Mouse (Mus musculus) heart, embryonic 13.5 days (tissue): ENCODE data around the gene Cept1. TPM values are rescaled to one million over a fixed set of nuclear protein-coding genes. Genes with fewer than 3 reads are reported as not detected.

Source experiments
- ATAC-seq: fragments of 200-750 bp; cut with Nextera tagmentation; 2 replicates; pipeline ENCODE4 v1.8.0; 2017; ENCODE audit warnings: moderate TSS enrichment; ENCODE audit not compliant: insufficient number of reproducible peaks, low FRiP score, low TSS enrichment; ENCODE audit errors: extremely low read depth
- H3K27ac ChIP-seq: fragments of 300-500 bp; sonication (generic); replicated peaks from 2 replicates; pipeline ENCODE4 v1.5.1; 2015; ENCODE audit warnings: moderate library complexity, mild to moderate bottlenecking, inconsistent platforms
- H3K27me3 ChIP-seq: fragments of 300-500 bp; sonication (generic); replicated peaks from 2 replicates; pipeline ENCODE4 v1.6.1; 2015; ENCODE audit warnings: mild to moderate bottlenecking, inconsistent platforms
- H3K36me3 ChIP-seq: fragments of 300-500 bp; sonication (generic); 2 replicates; pipeline ENCODE4 v1.6.1; 2015; ENCODE audit warnings: mild to moderate bottlenecking, inconsistent platforms
- H3K4me1 ChIP-seq: fragments of 300-500 bp; sonication (generic); 2 replicates; pipeline ENCODE4 v1.6.1; 2015; ENCODE audit warnings: inconsistent platforms
- H3K4me2 ChIP-seq: fragments of 300-500 bp; sonication (generic); 2 replicates; pipeline ENCODE4 v1.6.1; 2015; ENCODE audit warnings: inconsistent platforms, mild to moderate bottlenecking, moderate library complexity
- H3K4me3 ChIP-seq: fragments of 300-500 bp; sonication (generic); 2 replicates; pipeline ENCODE4 v1.5.1; 2015; ENCODE audit warnings: moderate library complexity, mild to moderate bottlenecking, inconsistent platforms
- H3K9ac ChIP-seq: fragments of 300-500 bp; sonication (generic); 2 replicates; pipeline ENCODE4 v1.6.1; 2015; ENCODE audit warnings: inconsistent platforms, mild to moderate bottlenecking, moderate library complexity
- H3K9me3 ChIP-seq: fragments of 300-500 bp; sonication (generic); 2 replicates; pipeline ENCODE4 v1.6.1; 2016; ENCODE audit warnings: inconsistent platforms
- WGBS: fragments of 180-500 bp; shearing (Covaris S2); methylation state at CpG from one replicate; pipeline ENCODE4 v1.1.7; 2015; ENCODE audit warnings: mixed read lengths; 5-methylcytosine and 5-hydroxymethylcytosine counted together
- polyA plus RNA-seq: library from polyadenylated mRNA; unstranded; fragments of >200 nt; fragmentation: Nextera tagmentation; extraction: Ambion mirVana; gene quantifications from 2 replicates; pipeline ENCODE4 v1.2.1, GENCODE M21; 2015

Cept1 gene
- polyA plus RNA-seq, 1 experiment from 2014 or later: 26.5 TPM

DNA sequence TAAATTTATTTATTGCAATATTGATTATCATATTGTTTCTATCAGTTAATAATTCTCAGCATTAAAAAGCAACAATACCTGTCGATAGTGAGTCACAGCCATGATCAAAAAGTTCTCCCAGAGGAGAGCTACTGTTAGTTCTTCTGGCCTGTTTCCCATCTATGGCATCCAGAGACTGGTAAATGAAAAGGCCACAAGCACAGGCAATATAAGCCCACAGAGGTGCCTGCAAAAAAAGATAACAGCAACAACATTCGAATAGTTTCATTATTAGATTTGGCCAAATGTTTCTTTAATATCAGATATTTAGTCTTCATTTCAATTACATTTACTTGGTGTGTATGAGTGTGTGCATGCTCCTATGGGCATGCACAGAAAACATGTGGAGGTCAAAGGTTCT, 14.3 kb downstream of the Cept1 start:
- Histone ChIP-seq H3K27me3 (no peaks in the 10 kb centered on the region), H3K36me3 (peaks cover 41% of the 10 kb centered on the region), H3K4me2 (no peak overlapping the region), H3K9me3 (no peaks in the 10 kb centered on the region), H3K4me1 (no peaks in the 10 kb centered on the region), H3K9ac (no peak overlapping the region), H3K4me3 (no peak overlapping the region), H3K27ac (no peak overlapping the region)
- WGBS: 81% methylated on average over 2 of the region's 2 CpGs
- no peak for ATAC-seq

GRCm38 (mm10) chr3:106528032-106528431, 19.6 kb downstream of the Cept1 start:
- WGBS: 81% methylated on average over 2 of the region's 2 CpGs
- ATAC-seq: no peak

GRCm38 (mm10) chr3:106526411-106526810, 21.2 kb downstream of the Cept1 start:
- ATAC-seq: no peak
- Histone ChIP-seq H3K9ac (no peak overlapping the region), H3K9me3 (no peaks in the 10 kb centered on the region), H3K4me2 (no peak overlapping the region), H3K4me3 (no peak overlapping the region), H3K27me3 (no peaks in the 10 kb centered on the region), H3K4me1 (no peaks in the 10 kb centered on the region), H3K27ac (no peak overlapping the region), H3K36me3 (peaks cover 17% of the 10 kb centered on the region; the same call in 1 of the 2 replicates)
- 91% methylated on average over 2 of the region's 2 CpGs for WGBS

More at GRCm38 (mm10) chr3:106528032-106528431, 19.6 kb downstream of the Cept1 start:
- H3K9ac ChIP-seq: no peak overlapping the region
- peaks cover 24% of the 10 kb centered on the region for H3K36me3 ChIP-seq
- no peak overlapping the region for H3K4me3 ChIP-seq
- no peaks in the 10 kb centered on the region for H3K27me3 ChIP-seq
- H3K4me1 ChIP-seq: no peaks in the 10 kb centered on the region
- no peak overlapping the region for H3K4me2 ChIP-seq
- no peak overlapping the region for H3K27ac ChIP-seq
- no peaks in the 10 kb centered on the region for H3K9me3 ChIP-seq

DNA sequence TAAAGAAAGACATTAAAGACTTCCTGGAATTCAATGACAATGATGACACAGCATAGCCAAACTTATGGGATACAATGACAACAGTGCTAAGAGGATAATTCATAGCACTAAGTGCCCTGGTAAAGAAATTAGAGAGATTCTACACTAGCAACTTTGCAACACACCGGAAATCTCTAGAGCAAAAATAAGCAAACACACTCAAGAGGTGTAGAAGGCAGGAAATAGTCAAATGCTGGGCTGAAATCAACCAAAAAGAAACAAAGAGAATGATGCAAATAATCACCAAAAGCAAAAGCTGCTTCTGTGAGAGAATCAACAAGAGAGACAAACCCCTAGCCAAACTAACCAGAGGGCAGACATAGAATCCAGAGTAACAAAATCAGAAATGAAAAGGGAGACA, 24.9 kb downstream of the Cept1 start:
- WGBS: 82% methylated on average over 1 of the region's 1 CpGs
- no peak overlapping the region for H3K4me2 ChIP-seq

DNA sequence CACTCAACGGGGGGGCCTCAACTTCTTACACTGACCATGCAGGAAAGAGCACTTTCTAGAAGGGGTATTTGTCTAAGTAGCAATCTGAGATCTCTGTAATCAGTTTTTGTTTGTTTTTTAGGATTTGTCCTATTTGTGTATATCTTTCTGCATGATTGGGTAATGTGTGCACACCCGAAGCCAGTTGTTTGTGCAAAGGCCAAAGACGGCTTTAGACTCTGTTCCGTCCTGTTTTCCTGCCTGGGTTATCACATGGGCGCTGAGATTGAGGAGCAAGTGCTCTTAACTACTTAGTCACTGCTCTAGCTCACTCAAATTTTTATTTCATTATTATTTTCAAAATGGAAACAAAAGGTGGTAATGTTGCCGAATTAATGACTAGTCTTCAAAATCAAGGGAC, 32.6 kb downstream of the Cept1 start:
- 76% methylated on average over 6 of the region's 6 CpGs for WGBS
- no peaks in the 10 kb centered on the region for H3K9me3 ChIP-seq
- no peak for ATAC-seq
- no peaks in the 10 kb centered on the region for H3K4me1 ChIP-seq
- H3K27ac ChIP-seq: no peak overlapping the region
- no peak overlapping the region for H3K4me2 ChIP-seq
- peaks cover 12% of the 10 kb centered on the region for H3K36me3 ChIP-seq
- H3K27me3 ChIP-seq: no peaks in the 10 kb centered on the region
- no peak overlapping the region for H3K9ac ChIP-seq
- H3K4me3 ChIP-seq: no peak overlapping the region

More for the DNA sequence above, 24.9 kb downstream of the Cept1 start:
- H3K9ac ChIP-seq: no peak overlapping the region
- no peak overlapping the region for H3K27ac ChIP-seq
- no peaks in the 10 kb centered on the region for H3K4me1 ChIP-seq
- no peaks in the 10 kb centered on the region for H3K9me3 ChIP-seq
- H3K4me3 ChIP-seq: no peak overlapping the region
- ATAC-seq: no peak
- peaks cover 16% of the 10 kb centered on the region for H3K36me3 ChIP-seq
- H3K27me3 ChIP-seq: no peaks in the 10 kb centered on the region

GRCm38 (mm10) chr3:106510669-106511068, 36.9 kb downstream of the Cept1 start:
- Histone ChIP-seq H3K9me3 (no peaks in the 10 kb centered on the region), H3K4me3 (no peak overlapping the region), H3K27me3 (no peaks in the 10 kb centered on the region), H3K4me1 (no peaks in the 10 kb centered on the region), H3K36me3 (peaks cover 15% of the 10 kb centered on the region), H3K27ac (no peak overlapping the region), H3K4me2 (no peak overlapping the region), H3K9ac (no peak overlapping the region)
- WGBS: 75% methylated on average over 1 of the region's 1 CpGs
- no peak for ATAC-seq

DNA sequence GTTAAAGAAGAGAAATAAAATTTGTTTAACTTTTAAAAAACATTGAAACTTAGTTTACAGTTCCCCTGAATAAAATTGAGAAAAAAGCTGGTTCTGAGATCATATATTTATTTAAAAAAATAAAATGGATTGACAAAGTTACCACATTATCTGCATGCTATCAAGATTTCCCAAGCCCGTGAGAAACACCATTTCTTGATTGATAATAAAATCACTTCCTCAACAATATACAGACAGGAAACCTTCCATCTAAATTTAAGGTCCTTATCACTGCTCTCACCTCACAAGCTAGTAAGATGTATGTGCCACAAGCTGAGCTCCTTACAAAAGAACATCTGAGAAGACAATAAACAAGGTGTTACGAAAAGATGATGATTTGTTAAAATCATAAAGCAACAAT, 44.7 kb downstream of the Cept1 start:
- Histone ChIP-seq H3K27me3 (no peaks in the 10 kb centered on the region), H3K4me1 (0 out of 2 replicates have a peak, but pooled peaks cover 7% of the 10 kb centered on the region), H3K9me3 (no peaks in the 10 kb centered on the region), H3K36me3 (peaks cover 53% of the 10 kb centered on the region), H3K9ac (no peak overlapping the region), H3K4me3 (no peak overlapping the region), H3K4me2 (no peak overlapping the region), H3K27ac (no peak overlapping the region)
- 81% methylated on average over 2 of the region's 2 CpGs for WGBS
- ATAC-seq: no peak

DNA sequence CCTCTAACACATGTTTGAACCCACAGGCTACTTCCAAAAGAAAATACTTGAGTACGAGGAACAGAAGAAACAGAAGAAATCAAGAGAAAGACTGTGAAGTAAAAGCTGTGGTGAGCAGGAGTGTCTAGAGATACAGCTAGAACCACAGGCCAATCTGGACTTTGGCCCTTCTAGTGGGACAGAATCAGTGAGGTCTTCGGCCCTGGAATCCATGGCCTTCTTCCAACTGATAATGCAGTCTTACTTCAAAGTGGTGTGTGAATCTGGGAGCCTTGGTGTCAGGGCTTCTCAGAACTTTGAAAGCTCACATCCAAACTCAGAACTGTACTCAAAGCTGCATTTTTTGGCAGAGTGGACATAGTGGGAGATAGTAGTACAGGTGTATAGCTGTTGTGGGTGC, 47.1 kb downstream of the Cept1 start:
- H3K9ac ChIP-seq: no peak overlapping the region
- WGBS: 55% methylated on average over 2 of the region's 2 CpGs
- no peak for ATAC-seq
- peaks cover 51% of the 10 kb centered on the region for H3K36me3 ChIP-seq
- H3K4me1 ChIP-seq: peaks cover 25% of the 10 kb centered on the region
- no peaks in the 10 kb centered on the region for H3K9me3 ChIP-seq
- no peak overlapping the region for H3K4me2 ChIP-seq
- H3K27me3 ChIP-seq: no peaks in the 10 kb centered on the region
- H3K4me3 ChIP-seq: no peak overlapping the region
- H3K27ac ChIP-seq: no peak overlapping the region

DNA sequence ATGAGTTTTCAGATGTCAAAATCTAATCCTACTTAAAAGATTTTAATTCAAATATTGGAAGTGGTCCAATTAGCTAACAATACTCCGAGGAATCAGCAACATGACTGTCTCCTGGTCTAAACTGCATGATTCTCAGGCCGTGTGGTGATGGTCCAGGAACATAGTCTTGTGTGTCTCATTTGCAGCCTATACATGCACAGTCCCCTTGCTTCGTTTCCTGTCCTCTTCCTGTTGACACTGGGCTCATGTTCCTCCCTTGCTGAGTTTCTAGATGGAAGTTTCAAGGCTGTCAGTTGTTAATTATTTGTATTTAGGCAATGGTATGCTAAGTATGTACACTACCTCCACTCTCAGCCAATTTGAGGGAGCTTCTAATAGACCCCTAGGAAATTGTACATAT, 50.6 kb downstream of the Cept1 start:
- Histone ChIP-seq H3K4me3 (no peak overlapping the region), H3K9ac (no peak overlapping the region), H3K9me3 (no peaks in the 10 kb centered on the region), H3K27ac (no peak overlapping the region), H3K4me2 (no peak overlapping the region), H3K27me3 (no peaks in the 10 kb centered on the region), H3K36me3 (peaks cover 20% of the 10 kb centered on the region), H3K4me1 (peaks cover 53% of the 10 kb centered on the region)
- no peak for ATAC-seq
- 65% methylated on average over 3 of the region's 3 CpGs for WGBS

GRCm38 (mm10) chr3:106496045-106496721, 51.4 kb downstream of the Cept1 start:
- WGBS: 45% methylated on average over 4 of the region's 4 CpGs
- H3K4me2 ChIP-seq: no peak overlapping the region
- peak; percentile 25; the same call in 1 of the 2 replicates for ATAC-seq
- no peaks in the 10 kb centered on the region for H3K9me3 ChIP-seq
- peak overlapping the region; percentile 68 for H3K27ac ChIP-seq
- no peak overlapping the region for H3K9ac ChIP-seq
- no peaks in the 10 kb centered on the region for H3K27me3 ChIP-seq
- no peak overlapping the region for H3K4me3 ChIP-seq
- peaks cover 54% of the 10 kb centered on the region for H3K4me1 ChIP-seq
- peaks cover 14% of the 10 kb centered on the region for H3K36me3 ChIP-seq

DNA sequence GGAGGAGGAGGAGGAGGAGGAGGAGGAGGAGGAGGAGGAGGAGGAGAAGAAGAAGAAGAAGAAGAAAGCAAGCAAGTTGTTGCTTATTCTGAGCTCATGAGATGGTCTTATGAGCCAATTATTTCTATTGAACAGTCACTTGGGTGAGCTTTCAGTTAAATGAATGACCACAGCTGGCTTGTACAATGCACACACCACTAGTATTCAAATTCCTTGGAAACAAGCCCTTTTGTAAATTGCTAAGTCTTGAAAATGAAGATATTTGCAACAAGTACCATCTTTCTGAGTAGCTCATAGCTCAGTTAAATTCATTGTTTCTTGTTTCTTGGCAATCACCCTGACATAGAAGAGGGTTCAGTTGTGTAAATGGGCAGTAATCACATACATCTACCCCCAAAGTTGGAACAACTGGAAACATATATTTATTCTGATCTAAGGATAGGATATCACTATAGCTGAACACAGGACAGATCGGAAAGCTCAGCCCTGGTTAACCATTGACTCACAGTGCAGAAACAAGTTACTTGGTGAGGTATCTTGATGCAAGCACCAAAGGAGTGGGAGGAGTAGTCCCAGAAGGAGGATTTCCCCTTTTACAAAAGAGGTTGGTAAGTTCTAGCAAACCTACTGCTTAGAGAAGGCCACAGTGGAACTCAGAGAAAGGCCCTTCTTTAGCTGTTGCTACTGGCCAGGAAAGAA, 52.1 kb downstream of the Cept1 start:
- peaks cover 7% of the 10 kb centered on the region for H3K36me3 ChIP-seq
- no peaks in the 10 kb centered on the region for H3K27me3 ChIP-seq
- no peaks in the 10 kb centered on the region for H3K9me3 ChIP-seq
- WGBS: 78% methylated on average over 1 of the region's 1 CpGs
- H3K9ac ChIP-seq: no peak overlapping the region
- H3K4me2 ChIP-seq: no peak overlapping the region
- no peak overlapping the region for H3K4me3 ChIP-seq
- ATAC-seq: 0 out of 2 replicates have a peak, but pooled peaks have one; percentile 46
- H3K27ac ChIP-seq: peak overlapping the region; percentile 68
- H3K4me1 ChIP-seq: peaks cover 47% of the 10 kb centered on the region
